Mouse (Mus musculus): ENCODE measurements around the gene Elmo1.

DNA sequence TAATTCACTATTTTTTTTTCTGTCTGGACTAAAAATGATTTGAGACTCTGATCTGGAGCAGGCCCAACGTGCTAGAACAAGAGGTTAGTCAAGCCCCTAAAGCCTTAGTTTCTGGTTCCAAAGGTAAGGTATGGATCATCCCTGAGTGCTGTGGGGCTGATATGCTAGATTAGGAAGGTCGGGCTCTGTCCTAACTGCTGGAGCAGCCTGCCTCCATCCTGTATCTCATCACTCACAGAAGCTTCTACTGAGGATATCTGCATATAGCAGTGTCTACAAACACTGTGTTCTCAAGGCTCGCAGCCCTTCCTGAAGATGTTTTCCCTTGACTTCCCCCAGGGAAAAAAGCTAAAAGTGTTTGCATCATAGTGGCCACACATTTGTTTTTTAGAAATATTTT lies 496.1 kb downstream of the Elmo1 start:
- TF ChIP-seq CTCF (IDR thresholded peaks at IDR 0.05; ENCODE audit: low read depth, low read length): no peak
- TF ChIP-seq POLR2A (IDR thresholded peaks at IDR 0.05; ENCODE audit: extremely low read depth, insufficient read depth, low read length): no peak

All from liver, adult 2 months (tissue).